Mouse (Mus musculus): Measurements from ENCODE around the gene Nsd2. TPM values are rescaled to one million over a fixed set of nuclear protein-coding genes. Genes with fewer than 3 reads are reported as not detected.

Gene Nsd2
- polyA plus RNA-seq (2012; rRNA removed), result 114 and 121 TPM in 2 replicates

GRCm38 (mm10) chr5:33819876-33820732, at the start of gene Nsd2:
Gene Nsd2, plus strand, starts transcription at chr5:33820725.

GRCm38 (mm10) chr5:33782345-33782998, 38.1 kb upstream of the Nsd2 start, which contains the start of gene Letm1:
Gene Letm1, minus strand, starts transcription at chr5:33782817.

GRCm38 (mm10) chr5:33936120-33936707, 115.7 kb downstream of the Nsd2 start, which contains the start of gene Nelfa:
Gene Nelfa, minus strand, starts transcription at chr5:33936413.

Other genes with a start within 250 kb of the Nsd2 start
- gene Fam53a, start 191.1 kb upstream of the Nsd2 start, polyA plus RNA-seq (2012; rRNA removed), result 22.0 and 23.1 TPM in 2 replicates
- 0.61 and 0.88 TPM in 2 replicates for gene Gm9903, start 190.8 kb upstream of the Nsd2 start, polyA plus RNA-seq (2012; rRNA removed)
- 84.9 and 86.8 TPM in 2 replicates for gene Slbp, start 168.2 kb upstream of the Nsd2 start, polyA plus RNA-seq (2012; rRNA removed)
- 54.4 and 63.0 TPM in 2 replicates for gene Tacc3, start 162.6 kb upstream of the Nsd2 start, polyA plus RNA-seq (2012; rRNA removed)
- 31.9 and 33.7 TPM in 2 replicates for gene Tmem129, start 162.3 kb upstream of the Nsd2 start, polyA plus RNA-seq (2012; rRNA removed)
- gene Fgfr3, start 99.1 kb upstream of the Nsd2 start, polyA plus RNA-seq (2012; rRNA removed), result 98.7 and 112 TPM in 2 replicates
- 40.7 and 41.8 TPM in 2 replicates for gene Letm1, start 37.9 kb upstream of the Nsd2 start, polyA plus RNA-seq (2012; rRNA removed)
- gene Nelfa, start 115.7 kb downstream of the Nsd2 start, polyA plus RNA-seq (2012; rRNA removed), result 52.6 and 53.4 TPM in 2 replicates
- 453 and 489 TPM in 2 replicates for gene Gm1673, start 162.7 kb downstream of the Nsd2 start, polyA plus RNA-seq (2012; rRNA removed)
- 14.0 and 15.3 TPM in 2 replicates for gene Nat8l, start 175.3 kb downstream of the Nsd2 start, polyA plus RNA-seq (2012; rRNA removed)

Data from central nervous system, embryonic 14 days (tissue).